Comparison of ENCODE assay signal across 9 mouse cellular contexts in the genomic region with DNA sequence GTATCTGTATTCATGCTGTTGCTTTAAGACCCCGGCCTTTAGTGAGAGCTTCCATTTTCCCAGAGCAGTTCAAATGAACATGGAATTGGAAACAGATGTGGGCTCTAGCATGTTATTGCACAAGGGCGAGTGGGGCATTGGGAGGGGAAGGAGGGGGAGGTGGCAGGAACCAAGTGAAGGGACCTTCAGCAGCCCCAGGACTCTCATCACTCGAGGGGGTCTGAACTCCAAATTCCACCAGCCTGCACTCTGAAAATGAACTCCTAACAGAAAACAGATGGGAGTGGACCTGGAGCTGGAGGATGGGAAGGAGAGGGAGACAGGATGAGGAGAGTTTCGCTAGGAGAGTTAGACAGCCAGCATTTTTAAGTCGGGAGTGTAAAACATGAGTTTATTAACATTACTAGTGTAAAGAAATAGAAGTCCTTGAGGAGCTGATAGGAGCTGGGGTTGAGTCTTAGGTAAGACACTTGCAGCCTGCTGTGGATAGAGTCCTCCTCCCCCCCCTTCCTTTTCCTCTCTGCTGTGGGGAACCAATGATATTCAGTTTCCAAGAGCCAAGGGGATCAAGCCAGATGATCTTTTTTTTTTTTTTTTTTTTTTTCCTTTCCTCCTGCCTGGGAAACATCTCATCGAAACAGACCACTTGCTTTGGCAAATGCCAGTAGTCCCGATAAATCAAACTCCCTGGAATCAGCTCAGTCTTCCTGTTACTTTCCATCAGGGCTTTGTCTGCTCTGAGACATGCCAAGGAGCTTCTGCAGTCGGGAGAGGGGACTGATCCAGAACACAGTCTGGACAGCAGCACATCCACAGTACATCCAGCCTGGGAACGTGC.
DNase-seq lines count a peak whose midpoint lies in the region; ATAC-seq and TF ChIP-seq lines count a peak whose summit lies in the region.
"Had no signal": no experiment of that assay in that cellular context is flagged by ENCODE, and none has a peak within 500 bp of the region (broad histone marks: within the 10 kb centered on the region; RNA-seq: fewer than 3 reads in every experiment).

No protein-coding gene starts in this region.

- no peak for TF ChIP-seq POLR2A in thymus, adult 2 months (IDR thresholded peaks at IDR 0.05; ENCODE audit: control insufficient read depth, extremely low read depth, insufficient read depth, low read length, poor library complexity)

- peak; percentile 53 for DNase-seq in forebrain, embryonic 11.5 days (ENCODE audit: low spot score)
- DNase-seq in urinary bladder, postnatal 14 days (ENCODE audit: low spot score): peak; percentile 14
- DNase-seq in urinary bladder, adult 2 months (ENCODE audit: low spot score): no peak
- DNase-seq in hindlimb bud, embryonic 11.5 days (ENCODE audit: extremely low spot score, low read depth, low spot score): peak; percentile 94
- no peak for DNase-seq in right cerebral cortex, postnatal 36 days (ENCODE audit: low spot score in 2 of 2)
- no peak for DNase-seq in thymus, adult 2 months
- DNase-seq: cerebellum, adult 2 months had no signal

- H3K4me3 ChIP-seq in forebrain, embryonic 11.5 days (ENCODE audit: low read depth, low read length): no peak overlapping the region
- no peak overlapping the region for H3K4me3 ChIP-seq in forebrain, embryonic 16.5 days (replicated peaks; ENCODE audit: low read length)
- no peak overlapping the region for H3K4me3 ChIP-seq in thymus, adult 2 months (ENCODE audit: control insufficient read depth, insufficient read depth, low read length)
- H3K4me3 ChIP-seq in liver, embryonic 12.5 days: no peak overlapping the region

- no peaks in the 10 kb centered on the region for H3K9me3 ChIP-seq in forebrain, embryonic 11.5 days (ENCODE audit: control insufficient read depth, low read length)
- no peaks in the 10 kb centered on the region for H3K9me3 ChIP-seq in forebrain, embryonic 16.5 days (ENCODE audit: control insufficient read depth, low read length)
- no peaks in the 10 kb centered on the region for H3K9me3 ChIP-seq in liver, embryonic 12.5 days (replicated peaks)

- no peak for ATAC-seq in forebrain, embryonic 11.5 days (replicated peaks; ENCODE audit: low FRiP score)
- no peak for ATAC-seq in forebrain, embryonic 16.5 days
- no peak for ATAC-seq in liver, embryonic 12.5 days

- TF ChIP-seq CTCF in thymus, adult 2 months (IDR thresholded peaks at IDR 0.05; ENCODE audit: borderline replicate concordance, control insufficient read depth, extremely low read depth, insufficient read depth, low read length, poor library complexity): no peak

- no peak overlapping the region for H3K4me2 ChIP-seq in forebrain, embryonic 11.5 days (ENCODE audit: low read depth, low read length, severe bottlenecking)
- H3K4me2 ChIP-seq in forebrain, embryonic 16.5 days (ENCODE audit: low read length): no peak overlapping the region
- no peak overlapping the region for H3K4me2 ChIP-seq in liver, embryonic 12.5 days

- 70% methylated on average over 9 of the region's 9 CpGs for WGBS in forebrain, embryonic 11.5 days
- WGBS in forebrain, embryonic 16.5 days: 74% methylated on average over 9 of the region's 9 CpGs
- 82% methylated on average over 9 of the region's 9 CpGs for WGBS in thymus, adult 2 months
- 33% methylated on average over 9 of the region's 9 CpGs for WGBS in liver, embryonic 12.5 days (ENCODE audit: insufficient replicate concordance)

- H3K9ac ChIP-seq in forebrain, embryonic 11.5 days (ENCODE audit: low read length): no peak overlapping the region
- no peak overlapping the region for H3K9ac ChIP-seq in forebrain, embryonic 16.5 days (replicated peaks; ENCODE audit: low read depth, low read length)
- no peak overlapping the region for H3K9ac ChIP-seq in liver, embryonic 12.5 days

- H3K27ac ChIP-seq in forebrain, embryonic 11.5 days (ENCODE audit: low read depth, low read length): no peak overlapping the region; the same call in 1 of the 2 replicates
- H3K27ac ChIP-seq in forebrain, embryonic 16.5 days (ENCODE audit: low read length): no peak overlapping the region
- H3K27ac ChIP-seq in thymus, adult 2 months (ENCODE audit: control insufficient read depth, insufficient read depth, low read length): no peak overlapping the region
- no peak overlapping the region for H3K27ac ChIP-seq in liver, embryonic 12.5 days

- no peaks in the 10 kb centered on the region for H3K36me3 ChIP-seq in forebrain, embryonic 11.5 days (ENCODE audit: control insufficient read depth, insufficient read depth, low read length)
- no peaks in the 10 kb centered on the region for H3K36me3 ChIP-seq in forebrain, embryonic 16.5 days (ENCODE audit: control insufficient read depth, insufficient read depth)
- no peaks in the 10 kb centered on the region for H3K36me3 ChIP-seq in thymus, adult 2 months (ENCODE audit: control insufficient read depth, insufficient read depth, low read length)
- no peaks in the 10 kb centered on the region for H3K36me3 ChIP-seq in liver, embryonic 12.5 days

- no peaks in the 10 kb centered on the region for H3K4me1 ChIP-seq in forebrain, embryonic 11.5 days (replicated peaks; ENCODE audit: control insufficient read depth, insufficient read depth, low read length)
- no peaks in the 10 kb centered on the region for H3K4me1 ChIP-seq in forebrain, embryonic 16.5 days (replicated peaks; ENCODE audit: control insufficient read depth, insufficient read depth, low read length)
- H3K4me1 ChIP-seq in thymus, adult 2 months (replicated peaks; ENCODE audit: control insufficient read depth, insufficient read depth, low read length): peaks cover 7% of the 10 kb centered on the region
- H3K4me1 ChIP-seq in liver, embryonic 12.5 days: no peaks in the 10 kb centered on the region

- no peaks in the 10 kb centered on the region for H3K27me3 ChIP-seq in forebrain, embryonic 11.5 days (ENCODE audit: control insufficient read depth, insufficient read depth, low read length)
- no peaks in the 10 kb centered on the region for H3K27me3 ChIP-seq in forebrain, embryonic 16.5 days (replicated peaks; ENCODE audit: control insufficient read depth, insufficient read depth, low read length)
- no peaks in the 10 kb centered on the region for H3K27me3 ChIP-seq in thymus, adult 2 months (ENCODE audit: control insufficient read depth, insufficient read depth, low read length)
- H3K27me3 ChIP-seq in liver, embryonic 12.5 days (replicated peaks): no peaks in the 10 kb centered on the region

Comparison
In these comparisons a context has a peak if more than half of its experiments do, and no peak if none do; other contexts are left out.
1. DNase-seq: peak in forebrain, embryonic 11.5 days (single experiment), urinary bladder, postnatal 14 days (single experiment) and hindlimb bud, embryonic 11.5 days (single experiment); none in urinary bladder, adult 2 months (single experiment), right cerebral cortex, postnatal 36 days (0 of 2) and thymus, adult 2 months (single experiment).